13 mouse cellular contexts compared by ENCODE assay signal in the genomic region with DNA sequence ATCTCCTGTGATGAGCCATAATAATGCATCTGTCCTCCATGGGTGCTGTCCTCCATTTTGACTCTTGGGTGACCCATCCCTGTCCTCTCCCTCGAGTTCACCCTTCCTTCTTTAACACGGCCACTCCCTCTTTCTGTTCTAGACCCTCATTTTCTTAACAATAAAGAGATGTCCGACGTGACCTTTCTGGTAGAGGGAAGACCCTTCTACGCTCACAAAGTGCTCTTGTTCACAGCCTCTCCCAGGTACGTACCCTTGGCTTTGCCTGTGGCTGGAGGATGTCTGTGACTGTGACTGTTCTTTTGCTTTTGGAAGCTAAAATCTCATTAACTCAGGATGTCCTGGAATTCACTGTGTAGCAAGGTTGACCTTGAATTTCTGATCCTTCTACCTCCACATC.
"Had no signal": no experiment of that assay in that cellular context is flagged by ENCODE, and none has a peak within 500 bp of the region (broad histone marks: within the 10 kb centered on the region; RNA-seq: fewer than 3 reads in every experiment).

No protein-coding gene starts in this region.

- H3K4me1 ChIP-seq: midbrain, embryonic 10.5 days; midbrain, embryonic 12.5 days; neural tube, embryonic 12.5 days; stomach, embryonic 15.5 days had no signal

- H3K4me2 ChIP-seq: lung, embryonic 14.5 days; midbrain, embryonic 12.5 days; neural tube, embryonic 12.5 days; stomach, embryonic 15.5 days had no signal

- H3K9ac ChIP-seq: lung, embryonic 14.5 days; neural tube, embryonic 12.5 days; stomach, embryonic 15.5 days had no signal

- H3K27me3 ChIP-seq: midbrain, embryonic 12.5 days; neural tube, embryonic 12.5 days; stomach, embryonic 15.5 days had no signal

- H3K9me3 ChIP-seq: midbrain, embryonic 10.5 days; midbrain, embryonic 12.5 days; neural tube, embryonic 12.5 days; stomach, embryonic 15.5 days had no signal

- H3K36me3 ChIP-seq: midbrain, embryonic 10.5 days; midbrain, embryonic 12.5 days; neural tube, embryonic 12.5 days; stomach, embryonic 15.5 days had no signal

- H3K4me3 ChIP-seq: midbrain, embryonic 10.5 days; midbrain, embryonic 12.5 days; neural tube, embryonic 12.5 days; stomach, embryonic 15.5 days had no signal

- DNase-seq: lung, adult 18-20 months; lung, embryonic 14.5 days; lung, postnatal 10 days; lung, postnatal 4 days; midbrain, embryonic 14.5 days; right cerebral cortex, postnatal 14 days; thymus, postnatal 14 days; thymus, postnatal 36 days had no signal

- H3K27ac ChIP-seq: midbrain, embryonic 10.5 days; midbrain, embryonic 12.5 days; neural tube, embryonic 12.5 days; stomach, embryonic 15.5 days; stomach, postnatal 0 days had no signal
